Mouse (Mus musculus) bone marrow macrophage, adult 2 months (primary cell): ENCODE measurements around the gene Nhp2.

Source experiments
- CTCF ChIP-seq: IDR thresholded peaks from 2 replicates; pipeline ENCODE4 v1.5.1; 2012; ENCODE audit warnings: low read depth, mild to moderate bottlenecking, low read length, moderate library complexity
- POLR2A ChIP-seq: IDR thresholded peaks from 2 replicates; pipeline ENCODE4 v1.6.1; 2012; ENCODE audit warnings: mild to moderate bottlenecking, low read depth, low read length, borderline replicate concordance

- TF ChIP-seq POLR2A (no peak), CTCF (no peak)
These were observed 51.8 kb downstream of the Nhp2 start for GRCm38 (mm10) chr11:51671376-51671775.
